Mouse (Mus musculus) C2C12 (cell line): ENCODE results near the gene Myof. TPM values are rescaled to one million over a fixed set of nuclear protein-coding genes. Genes with fewer than 3 reads are reported as not detected.

Experiments used
- H3K27me3 ChIP-seq: one replicate; pipeline ENCODE4 v1.6.1; 2011; ENCODE audit not compliant: control insufficient read depth, insufficient read depth, insufficient read length
- H3K36me3 ChIP-seq: one replicate; pipeline ENCODE4 v1.6.1; 2011; ENCODE audit not compliant: control insufficient read depth, insufficient read depth
- H3K4me3 ChIP-seq: one replicate; pipeline ENCODE4 v1.5.1; 2011; ENCODE audit warnings: mild to moderate bottlenecking, control low read depth; ENCODE audit not compliant: poor library complexity, insufficient read depth, severe bottlenecking
- H3K79me2 ChIP-seq: one replicate; pipeline ENCODE4 v1.6.1; 2011; ENCODE audit not compliant: control insufficient read depth, insufficient read depth
- H3K79me3 ChIP-seq: one replicate; pipeline ENCODE4 v1.6.1; 2011; ENCODE audit warnings: low read depth, control low read depth
- H3ac ChIP-seq: one replicate; pipeline ENCODE3; 2011; ENCODE audit warnings: low read depth; ENCODE audit not compliant: control insufficient read depth, insufficient read length
- CEBPB ChIP-seq: IDR thresholded peaks from one replicate; pipeline ENCODE4 v1.6.1; 2011; ENCODE audit warnings: low read depth, mild to moderate bottlenecking, control low read depth, moderate library complexity
- CTCF ChIP-seq: IDR thresholded peaks from one replicate; pipeline ENCODE4 v1.5.1; 2011; ENCODE audit not compliant: control insufficient read depth, insufficient read depth, insufficient read length
- FOSL1 ChIP-seq: IDR thresholded peaks from one replicate; pipeline ENCODE4 v1.8.0; 2011; ENCODE audit warnings: mild to moderate bottlenecking, low read length; ENCODE audit not compliant: poor library complexity, insufficient read depth, severe bottlenecking
- MAX ChIP-seq: IDR thresholded peaks from one replicate; pipeline ENCODE4 v1.6.1; 2011; ENCODE audit warnings: mild to moderate bottlenecking, control low read depth
- MYOD1 ChIP-seq: IDR thresholded peaks from one replicate; pipeline ENCODE4 v1.6.1; 2011; ENCODE audit warnings: low read depth; ENCODE audit not compliant: control insufficient read depth, insufficient read length
- MYOG ChIP-seq: IDR thresholded peaks from one replicate; pipeline ENCODE4 v1.6.1; 2011; ENCODE audit not compliant: control insufficient read depth, insufficient read length; ENCODE audit errors: extremely low read depth
- USF1 ChIP-seq: IDR thresholded peaks from one replicate; pipeline ENCODE4 v1.6.1; 2011; ENCODE audit warnings: low read depth, mild to moderate bottlenecking, control low read depth, moderate library complexity
- polyA plus RNA-seq: library from polyadenylated mRNA; unstranded; fragments of >200 nt; fragmentation: generic; extraction: Trizol; gene quantifications from one replicate; pipeline ENCODE4 v1.2.1, GENCODE M21; 2012; ENCODE audit warnings: missing spikeins

Gene Myof
- polyA plus RNA-seq, 1 experiment: 125 TPM

- Histone ChIP-seq H3K36me3 (peaks cover 98% of the 10 kb centered on the region), H3K79me2 (no peaks in the 10 kb centered on the region), H3ac (no peak overlapping the region), H3K79me3 (no peaks in the 10 kb centered on the region), H3K27me3 (no peaks in the 10 kb centered on the region), H3K4me3 (no peak overlapping the region)
- TF ChIP-seq CTCF (no peak), FOSL1 (no peak), MYOG (no peak), USF1 (no peak)
These were observed 104.2 kb downstream of the Myof start for GRCm38 (mm10) chr19:37939203-37939602.

- H3K36me3 ChIP-seq: peaks cover 97% of the 10 kb centered on the region
- no peak overlapping the region for H3K4me3 ChIP-seq
- no peak overlapping the region for H3ac ChIP-seq
- H3K79me2 ChIP-seq: no peaks in the 10 kb centered on the region
- H3K79me3 ChIP-seq: no peaks in the 10 kb centered on the region
- no peaks in the 10 kb centered on the region for H3K27me3 ChIP-seq
- TF ChIP-seq CTCF (no peak), MAX (no peak), CEBPB (no peak), USF1 (no peak), FOSL1 (no peak), MYOD1 (no peak), MYOG (no peak)
These were observed 106.3 kb downstream of the Myof start for GRCm38 (mm10) chr19:37937092-37937491.

GRCm38 (mm10) chr19:37934640-37935039 is 108.7 kb downstream of the Myof start:
- Histone ChIP-seq H3K79me2 (no peaks in the 10 kb centered on the region), H3K4me3 (no peak overlapping the region), H3K36me3 (peaks cover 96% of the 10 kb centered on the region), H3K27me3 (no peaks in the 10 kb centered on the region), H3ac (no peak overlapping the region), H3K79me3 (no peaks in the 10 kb centered on the region)
- TF ChIP-seq CTCF (no peak), MYOD1 (no peak), USF1 (no peak), MYOG (no peak), CEBPB (no peak)

- H3K79me2 ChIP-seq: no peaks in the 10 kb centered on the region
- H3ac ChIP-seq: no peak overlapping the region
- no peak for TF ChIP-seq USF1
- TF ChIP-seq MYOD1: no peak
- no peak for TF ChIP-seq FOSL1
- TF ChIP-seq CTCF: no peak
- no peak for TF ChIP-seq MAX
- no peak for TF ChIP-seq CEBPB
- TF ChIP-seq MYOG: no peak
- no peak overlapping the region for H3K4me3 ChIP-seq
- H3K27me3 ChIP-seq: no peaks in the 10 kb centered on the region
- peaks cover 98% of the 10 kb centered on the region for H3K36me3 ChIP-seq
- no peaks in the 10 kb centered on the region for H3K79me3 ChIP-seq
These were observed 111.2 kb downstream of the Myof start for GRCm38 (mm10) chr19:37932198-37932597.

GRCm38 (mm10) chr19:37927911-37928310 is 115.5 kb downstream of the Myof start:
- no peaks in the 10 kb centered on the region for H3K79me2 ChIP-seq
- H3ac ChIP-seq: no peak overlapping the region
- H3K27me3 ChIP-seq: no peaks in the 10 kb centered on the region
- no peaks in the 10 kb centered on the region for H3K79me3 ChIP-seq
- H3K4me3 ChIP-seq: no peak overlapping the region
- H3K36me3 ChIP-seq: peaks cover 99% of the 10 kb centered on the region
- TF ChIP-seq FOSL1 (no peak), MYOG (no peak), USF1 (no peak), CEBPB (no peak), MYOD1 (no peak), CTCF (no peak), MAX (no peak)

GRCm38 (mm10) chr19:37925323-37925722 is 118.1 kb downstream of the Myof start:
- Histone ChIP-seq H3ac (no peak overlapping the region), H3K79me2 (no peaks in the 10 kb centered on the region), H3K27me3 (no peaks in the 10 kb centered on the region), H3K79me3 (no peaks in the 10 kb centered on the region), H3K36me3 (peaks cover 100% of the 10 kb centered on the region), H3K4me3 (no peak overlapping the region)
- TF ChIP-seq CTCF: no peak
- no peak for TF ChIP-seq USF1
- no peak for TF ChIP-seq MYOD1
- TF ChIP-seq MAX: no peak
- no peak for TF ChIP-seq MYOG
- TF ChIP-seq CEBPB: no peak
